Mouse (Mus musculus): ENCODE data around the gene Cdh7. TPM values are rescaled to one million over a fixed set of nuclear protein-coding genes. Genes with fewer than 3 reads are reported as not detected.

Cdh7 gene
- polyA plus RNA-seq, 1 experiment from 2014 or later: 4.6 TPM

GRCm38 (mm10) chr1:109985468-109985867 lies 3.2 kb downstream of the Cdh7 start:
- H3K4me2 ChIP-seq: no peak overlapping the region
- 11% methylated on average over 1 of the region's 1 CpGs for WGBS

GRCm38 (mm10) chr1:109989541-109989940 lies 7.3 kb downstream of the Cdh7 start:
- DNase-seq (ENCODE audit: low spot score, missing footprints) (no peak), ATAC-seq (ENCODE audit: low FRiP score) (no peak)
- Histone ChIP-seq H3K4me3 (ENCODE audit: low read depth, low read length) (no peak overlapping the region), H3K4me1 (ENCODE audit: control insufficient read depth, insufficient read depth, low read length) (no peaks in the 10 kb centered on the region; the same call in 1 of the 2 replicates), H3K4me2 (no peak overlapping the region), H3K9ac (ENCODE audit: low read length) (no peak overlapping the region), H3K27me3 (ENCODE audit: control insufficient read depth, insufficient read depth, low read length) (no peaks in the 10 kb centered on the region), H3K27ac (ENCODE audit: low read depth, low read length) (no peak overlapping the region), H3K9me3 (ENCODE audit: control insufficient read depth, low read length) (no peaks in the 10 kb centered on the region), H3K36me3 (ENCODE audit: control insufficient read depth, insufficient read depth, low read length) (no peaks in the 10 kb centered on the region)
- 87% methylated on average over 2 of the region's 2 CpGs for WGBS

More at GRCm38 (mm10) chr1:109985468-109985867, 3.2 kb downstream of the Cdh7 start:
- Histone ChIP-seq H3K4me1 (ENCODE audit: control insufficient read depth, insufficient read depth, low read length) (peaks cover 4% of the 10 kb centered on the region; the same call in 1 of the 2 replicates), H3K4me3 (ENCODE audit: low read depth, low read length) (no peak overlapping the region), H3K9me3 (ENCODE audit: control insufficient read depth, low read length) (no peaks in the 10 kb centered on the region), H3K9ac (ENCODE audit: low read length) (no peak overlapping the region), H3K36me3 (ENCODE audit: control insufficient read depth, insufficient read depth, low read length) (no peaks in the 10 kb centered on the region), H3K27me3 (ENCODE audit: control insufficient read depth, insufficient read depth, low read length) (no peaks in the 10 kb centered on the region), H3K27ac (ENCODE audit: low read depth, low read length) (no peak overlapping the region)
- ATAC-seq (ENCODE audit: low FRiP score): peak; percentile 56; the same call in 1 of the 2 replicates
- peak; percentile 94 for DNase-seq (ENCODE audit: low spot score, missing footprints)

GRCm38 (mm10) chr1:109993906-109994305 lies 11.7 kb downstream of the Cdh7 start:
- H3K4me3 ChIP-seq (ENCODE audit: low read depth, low read length): no peak overlapping the region
- WGBS: 87% methylated on average over 5 of the region's 5 CpGs
- H3K36me3 ChIP-seq (ENCODE audit: control insufficient read depth, insufficient read depth, low read length): no peaks in the 10 kb centered on the region
- no peaks in the 10 kb centered on the region for H3K9me3 ChIP-seq (ENCODE audit: control insufficient read depth, low read length)
- H3K4me1 ChIP-seq (ENCODE audit: control insufficient read depth, insufficient read depth, low read length): no peaks in the 10 kb centered on the region
- no peaks in the 10 kb centered on the region for H3K27me3 ChIP-seq (ENCODE audit: control insufficient read depth, insufficient read depth, low read length)
- no peak overlapping the region for H3K9ac ChIP-seq (ENCODE audit: low read length)
- no peak for ATAC-seq (ENCODE audit: low FRiP score)
- H3K27ac ChIP-seq (ENCODE audit: low read depth, low read length): no peak overlapping the region
- no peak for DNase-seq (ENCODE audit: low spot score, missing footprints)
- H3K4me2 ChIP-seq: no peak overlapping the region

GRCm38 (mm10) chr1:110004451-110004850 lies 22.2 kb downstream of the Cdh7 start:
- H3K9ac ChIP-seq (ENCODE audit: low read length): no peak overlapping the region
- H3K4me1 ChIP-seq (ENCODE audit: control insufficient read depth, insufficient read depth, low read length): no peaks in the 10 kb centered on the region
- H3K4me2 ChIP-seq: no peak overlapping the region
- H3K4me3 ChIP-seq (ENCODE audit: low read depth, low read length): no peak overlapping the region
- DNase-seq (ENCODE audit: low spot score, missing footprints) (no peak), ATAC-seq (ENCODE audit: low FRiP score) (no peak)
- no peaks in the 10 kb centered on the region for H3K9me3 ChIP-seq (ENCODE audit: control insufficient read depth, low read length)
- H3K27me3 ChIP-seq (ENCODE audit: control insufficient read depth, insufficient read depth, low read length): no peaks in the 10 kb centered on the region
- H3K36me3 ChIP-seq (ENCODE audit: control insufficient read depth, insufficient read depth, low read length): no peaks in the 10 kb centered on the region
- no peak overlapping the region for H3K27ac ChIP-seq (ENCODE audit: low read depth, low read length)

GRCm38 (mm10) chr1:110005038-110005437 lies 22.8 kb downstream of the Cdh7 start:
- Histone ChIP-seq H3K4me1 (ENCODE audit: control insufficient read depth, insufficient read depth, low read length) (no peaks in the 10 kb centered on the region), H3K27me3 (ENCODE audit: control insufficient read depth, insufficient read depth, low read length) (no peaks in the 10 kb centered on the region), H3K9me3 (ENCODE audit: control insufficient read depth, low read length) (no peaks in the 10 kb centered on the region), H3K36me3 (ENCODE audit: control insufficient read depth, insufficient read depth, low read length) (no peaks in the 10 kb centered on the region), H3K4me3 (ENCODE audit: low read depth, low read length) (no peak overlapping the region), H3K4me2 (no peak overlapping the region), H3K9ac (ENCODE audit: low read length) (no peak overlapping the region), H3K27ac (ENCODE audit: low read depth, low read length) (no peak overlapping the region)
- WGBS: 92% methylated on average over 3 of the region's 3 CpGs
- DNase-seq (ENCODE audit: low spot score, missing footprints) (no peak), ATAC-seq (ENCODE audit: low FRiP score) (no peak)

- WGBS: 88% methylated on average over 1 of the region's 1 CpGs
- Histone ChIP-seq H3K4me2 (no peak overlapping the region), H3K27ac (ENCODE audit: low read depth, low read length) (no peak overlapping the region), H3K36me3 (ENCODE audit: control insufficient read depth, insufficient read depth, low read length) (no peaks in the 10 kb centered on the region), H3K27me3 (ENCODE audit: control insufficient read depth, insufficient read depth, low read length) (no peaks in the 10 kb centered on the region), H3K9ac (ENCODE audit: low read length) (no peak overlapping the region), H3K9me3 (ENCODE audit: control insufficient read depth, low read length) (no peaks in the 10 kb centered on the region), H3K4me3 (ENCODE audit: low read depth, low read length) (no peak overlapping the region), H3K4me1 (ENCODE audit: control insufficient read depth, insufficient read depth, low read length) (no peaks in the 10 kb centered on the region)
- ATAC-seq (ENCODE audit: low FRiP score) (no peak), DNase-seq (ENCODE audit: low spot score, missing footprints) (no peak)
Observed at GRCm38 (mm10) chr1:110012153-110012552, 29.9 kb downstream of the Cdh7 start.

- Histone ChIP-seq H3K27ac (ENCODE audit: low read depth, low read length) (no peak overlapping the region), H3K4me2 (no peak overlapping the region), H3K4me3 (ENCODE audit: low read depth, low read length) (no peak overlapping the region), H3K9me3 (ENCODE audit: control insufficient read depth, low read length) (no peaks in the 10 kb centered on the region), H3K27me3 (ENCODE audit: control insufficient read depth, insufficient read depth, low read length) (no peaks in the 10 kb centered on the region), H3K36me3 (ENCODE audit: control insufficient read depth, insufficient read depth, low read length) (no peaks in the 10 kb centered on the region), H3K4me1 (ENCODE audit: control insufficient read depth, insufficient read depth, low read length) (no peaks in the 10 kb centered on the region), H3K9ac (ENCODE audit: low read length) (no peak overlapping the region)
- peak; percentile 83 for ATAC-seq (ENCODE audit: low FRiP score)
- DNase-seq (ENCODE audit: low spot score, missing footprints): no peak
Observed at GRCm38 (mm10) chr1:110056317-110056716, 74.1 kb downstream of the Cdh7 start.

GRCm38 (mm10) chr1:110067405-110067804 lies 85.2 kb downstream of the Cdh7 start:
- H3K4me3 ChIP-seq (ENCODE audit: low read depth, low read length): no peak overlapping the region
- H3K9me3 ChIP-seq (ENCODE audit: control insufficient read depth, low read length): no peaks in the 10 kb centered on the region
- no peaks in the 10 kb centered on the region for H3K27me3 ChIP-seq (ENCODE audit: control insufficient read depth, insufficient read depth, low read length)
- DNase-seq (ENCODE audit: low spot score, missing footprints): no peak
- ATAC-seq (ENCODE audit: low FRiP score): 0 out of 2 replicates have a peak, but pooled peaks have one; percentile 11
- no peak overlapping the region for H3K9ac ChIP-seq (ENCODE audit: low read length)
- no peak overlapping the region for H3K27ac ChIP-seq (ENCODE audit: low read depth, low read length)
- H3K36me3 ChIP-seq (ENCODE audit: control insufficient read depth, insufficient read depth, low read length): no peaks in the 10 kb centered on the region
- no peaks in the 10 kb centered on the region for H3K4me1 ChIP-seq (ENCODE audit: control insufficient read depth, insufficient read depth, low read length)
- WGBS: 93% methylated on average over 1 of the region's 1 CpGs
- H3K4me2 ChIP-seq: no peak overlapping the region

GRCm38 (mm10) chr1:110078471-110078870 lies 96.2 kb downstream of the Cdh7 start:
- Histone ChIP-seq H3K27me3 (ENCODE audit: control insufficient read depth, insufficient read depth, low read length) (no peaks in the 10 kb centered on the region), H3K9me3 (ENCODE audit: control insufficient read depth, low read length) (no peaks in the 10 kb centered on the region), H3K4me3 (ENCODE audit: low read depth, low read length) (no peak overlapping the region), H3K4me2 (no peak overlapping the region), H3K9ac (ENCODE audit: low read length) (no peak overlapping the region), H3K27ac (ENCODE audit: low read depth, low read length) (no peak overlapping the region), H3K36me3 (ENCODE audit: control insufficient read depth, insufficient read depth, low read length) (no peaks in the 10 kb centered on the region), H3K4me1 (ENCODE audit: control insufficient read depth, insufficient read depth, low read length) (no peaks in the 10 kb centered on the region)
- no peak for DNase-seq (ENCODE audit: low spot score, missing footprints)
- ATAC-seq (ENCODE audit: low FRiP score): no peak

GRCm38 (mm10) chr1:110118071-110118470 lies 135.8 kb downstream of the Cdh7 start:
- DNase-seq (ENCODE audit: low spot score, missing footprints) (peak; percentile 81), ATAC-seq (ENCODE audit: low FRiP score) (no peak)
- 22% methylated on average over 1 of the region's 1 CpGs for whole genome bisulfite sequencing
- H3K9me3 ChIP-seq (ENCODE audit: control insufficient read depth, low read length): no peaks in the 10 kb centered on the region
- no peak overlapping the region for H3K9ac ChIP-seq (ENCODE audit: low read length)
- no peak overlapping the region for H3K4me3 ChIP-seq (ENCODE audit: low read depth, low read length)
- H3K36me3 ChIP-seq (ENCODE audit: control insufficient read depth, insufficient read depth, low read length): no peaks in the 10 kb centered on the region
- H3K4me2 ChIP-seq: no peak overlapping the region
- no peaks in the 10 kb centered on the region for H3K4me1 ChIP-seq (ENCODE audit: control insufficient read depth, insufficient read depth, low read length)
- H3K27me3 ChIP-seq (ENCODE audit: control insufficient read depth, insufficient read depth, low read length): no peaks in the 10 kb centered on the region
- H3K27ac ChIP-seq (ENCODE audit: low read depth, low read length): no peak overlapping the region
